Mouse (Mus musculus) adrenal gland, postnatal 4 days (tissue): ENCODE measurements around the gene Kcnq4. TPM values are rescaled to one million over a fixed set of nuclear protein-coding genes. Genes with fewer than 3 reads are reported as not detected.

Experiments
- DNase-seq, 2 experiments: peaks; one replicate each; pipeline ENCODE4 v3.0.0; 2021 to 2022; ENCODE audit warnings: low spot score in 2 of 2, mixed read lengths in 2 of 2
- microRNA-seq: library from miRNA; unstranded; fragments of <30 nt; microRNA quantifications from one replicate; pipeline ENCODE4 v1.2.0, GENCODE M21; 2021
- total RNA-seq, 2 experiments: library from RNA; stranded (reverse); gene quantifications; 2 replicates each; pipeline ENCODE4 v1.2.3; 2021

Kcnq4 gene
- total RNA-seq, 2 experiments from 2014 or later, result 5.6 to 6.5 TPM

DNA sequence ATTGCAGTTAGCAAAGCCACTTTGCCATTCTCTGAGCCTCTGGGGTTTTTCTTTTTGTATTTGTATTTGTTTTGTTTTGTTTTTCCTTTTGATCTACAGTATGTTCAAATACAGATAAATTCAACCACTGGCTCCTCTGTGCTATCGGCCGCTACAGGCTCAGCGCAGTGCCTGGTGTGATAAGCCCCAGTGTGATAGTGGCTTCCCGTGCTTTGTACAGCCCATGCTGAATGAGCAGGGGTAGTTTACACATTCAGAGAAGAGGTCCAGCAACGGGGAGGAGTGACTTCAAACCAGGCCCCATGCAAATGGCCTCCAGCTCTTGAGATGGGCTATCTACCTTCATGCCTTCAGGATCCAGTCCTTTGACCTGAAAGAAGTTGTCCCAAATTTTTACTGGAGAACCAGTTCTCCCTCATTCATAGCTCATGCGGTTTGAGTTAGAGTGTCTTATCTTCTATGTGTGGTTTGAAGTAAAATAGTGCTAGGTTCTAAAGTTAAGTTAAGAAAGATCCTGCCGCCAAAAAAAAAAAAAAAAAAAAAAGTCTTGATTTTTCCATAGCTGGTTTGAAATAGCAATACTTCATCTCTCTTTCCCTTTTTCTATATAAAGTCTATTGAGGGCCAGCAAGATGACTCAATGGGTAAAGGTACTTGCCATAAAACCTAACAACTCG lies 73.5 kb downstream of the Kcnq4 start:
- no peak for DNase-seq

- DNase-seq, result no peak
These were observed 74.8 kb downstream of the Kcnq4 start for GRCm38 (mm10) chr4:120673606-120674005.

DNA sequence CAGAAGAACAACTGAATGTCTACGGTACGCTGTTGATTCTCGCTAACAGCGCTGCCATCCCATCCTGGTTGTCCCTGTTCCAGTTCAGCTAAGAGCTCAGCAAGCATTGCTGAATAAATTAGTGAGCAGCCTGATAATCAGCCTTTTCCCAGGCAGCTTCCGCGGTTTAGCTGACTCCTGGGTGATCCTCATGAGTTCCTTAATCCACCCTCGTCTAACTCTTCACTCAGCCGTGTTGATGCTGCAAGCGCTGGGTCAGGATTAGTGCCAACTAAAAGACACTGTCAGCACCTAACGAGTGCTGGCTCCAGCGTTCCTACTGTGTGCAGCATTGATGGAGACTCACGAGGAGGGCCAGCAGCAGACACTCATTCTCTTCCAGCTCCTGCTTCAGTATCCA lies 77.4 kb downstream of the Kcnq4 start:
- no peak for DNase-seq

GRCm38 (mm10) chr4:120669585-120669984 lies 78.8 kb downstream of the Kcnq4 start:
- DNase-seq, result no peak

- no peak for DNase-seq
These were observed 79.9 kb downstream of the Kcnq4 start for GRCm38 (mm10) chr4:120668551-120668950.

- no peak for DNase-seq
These were observed 80.9 kb downstream of the Kcnq4 start for GRCm38 (mm10) chr4:120667555-120667954.

DNA sequence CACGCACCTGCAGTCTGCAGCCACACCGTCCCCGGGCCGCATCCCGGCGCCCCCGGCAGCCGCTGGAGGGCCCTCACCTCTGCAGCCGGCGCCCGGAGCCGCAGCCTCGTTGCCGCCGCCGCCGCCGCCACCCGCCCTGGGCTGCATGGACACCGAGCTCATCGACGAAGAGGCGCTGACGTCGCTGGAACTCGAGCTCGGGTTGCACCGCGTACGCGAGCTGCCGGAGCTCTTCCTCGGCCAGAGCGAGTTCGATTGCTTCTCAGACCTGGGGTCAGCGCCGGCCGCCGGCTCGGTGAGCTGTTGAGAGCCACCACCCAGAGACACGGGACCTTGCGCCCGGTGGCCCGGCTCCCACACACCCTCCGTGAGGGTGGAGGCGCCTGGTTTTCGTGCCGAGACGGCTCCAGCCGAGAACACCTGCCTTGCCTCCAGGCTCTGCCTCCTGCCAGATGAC lies 81.3 kb downstream of the Kcnq4 start:
- DNase-seq, result peak; percentile 26 to 37

- peak; percentile 60 to 84 for DNase-seq
These were observed 81.9 kb downstream of the Kcnq4 start, which contains the start of gene Cited4 for GRCm38 (mm10) chr4:120666358-120667024. TSS of gene Cited4 (plus strand) at chr4:120666572.

DNA sequence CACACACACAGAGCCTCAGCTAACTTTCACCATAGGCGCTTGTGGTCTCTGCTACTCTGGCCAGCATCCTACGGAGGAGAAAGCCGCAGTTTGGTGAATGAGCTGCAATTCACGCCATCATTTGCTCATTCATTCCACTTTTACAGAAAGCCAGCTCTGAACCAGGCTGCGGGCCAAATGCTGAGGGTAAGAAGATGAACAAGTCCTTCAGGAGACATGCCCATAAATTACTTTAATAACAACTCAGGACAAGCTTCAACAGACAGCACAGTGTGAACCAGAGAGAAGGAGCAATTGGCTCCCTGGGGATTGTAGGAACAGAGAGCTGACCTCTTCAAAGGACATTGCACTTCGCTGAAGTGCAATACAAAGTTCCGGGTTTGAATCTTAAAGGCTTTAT lies 82.6 kb downstream of the Kcnq4 start:
- peak in 1 of 2 experiments; percentile 21 for DNase-seq

DNA sequence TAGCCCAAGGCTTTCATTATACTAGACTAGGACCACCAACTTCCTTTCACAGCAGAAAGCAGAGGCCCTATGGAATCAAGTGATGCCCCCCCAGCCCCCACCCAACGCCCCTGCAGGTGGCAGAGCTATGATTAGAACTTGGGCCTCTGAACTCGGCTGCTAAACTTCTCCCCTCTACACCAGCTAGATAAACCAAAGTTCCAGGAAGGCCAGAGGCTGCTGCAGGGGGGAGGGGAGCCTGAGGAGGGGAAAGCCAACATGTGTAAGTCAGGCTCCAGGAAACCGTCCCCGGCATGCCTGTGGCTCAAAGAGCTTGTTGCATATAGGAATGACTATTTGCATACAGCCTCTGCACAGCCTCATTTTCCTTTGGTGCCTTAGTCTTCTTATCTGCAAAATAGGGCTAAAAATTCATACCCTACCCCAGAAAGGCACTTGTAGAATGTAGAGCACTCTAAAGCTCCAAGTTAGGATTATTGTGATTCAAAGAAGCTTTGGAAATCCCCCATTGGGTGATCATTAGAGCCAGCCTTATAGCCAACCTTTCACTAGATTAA lies 83.2 kb downstream of the Kcnq4 start:
- DNase-seq, result no peak

- no peak for DNase-seq
These were observed 83.8 kb downstream of the Kcnq4 start for GRCm38 (mm10) chr4:120664601-120665000.

- no peak for DNase-seq
These were observed 87.9 kb downstream of the Kcnq4 start for GRCm38 (mm10) chr4:120660485-120660884.

- no peak for DNase-seq
These were observed 92.5 kb downstream of the Kcnq4 start for GRCm38 (mm10) chr4:120655898-120656297.

GRCm38 (mm10) chr4:120650208-120650592 lies 98.2 kb downstream of the Kcnq4 start:
- no peak for DNase-seq

- DNase-seq, result no peak
These were observed 98.8 kb downstream of the Kcnq4 start for GRCm38 (mm10) chr4:120649369-120650207.

Small RNA genes lying within 50 kb of the gene (microRNA-seq; reads per million reads assigned to microRNA genes)
- gene Mir30c-1 (89.1 reads per million, percentile 44 among the genes with 10 or more reads in this experiment), gene Mir30e (not detected), gene Mir30f (not detected)

Other genes with a start within 250 kb of the Kcnq4 start
- gene Slfnl1, start 216.4 kb downstream of the Kcnq4 start, total RNA-seq, result under 1 TPM; 0.45 to 0.56 TPM
- 10 to 100 TPM; 30.3 to 34.3 TPM for gene Ctps, start 178.3 kb downstream of the Kcnq4 start, total RNA-seq
- gene Gm8439, start 159.9 kb downstream of the Kcnq4 start, total RNA-seq, result not detected
- gene Cited4, start 82.0 kb downstream of the Kcnq4 start, total RNA-seq, result 10 to 100 TPM in 1 of 2 experiments, 1 to 10 TPM in 1; 8.2 to 10.4 TPM
- 10 to 100 TPM; 68.2 to 73.5 TPM for gene Nfyc, start 83.0 kb upstream of the Kcnq4 start, total RNA-seq
- 10 to 100 TPM; 11.8 to 13.9 TPM for gene Rims3, start 106.2 kb upstream of the Kcnq4 start, total RNA-seq
- gene Exo5, start 176.4 kb upstream of the Kcnq4 start, total RNA-seq, result 10 to 100 TPM; 17.0 TPM
- 1 to 10 TPM; 5.8 to 6.7 TPM for gene Zfp69, start 203.1 kb upstream of the Kcnq4 start, total RNA-seq